Mouse (Mus musculus) embryonic facial prominence, embryonic 15.5 days (tissue): Measurements from ENCODE around the gene Bicral. TPM values are rescaled to one million over a fixed set of nuclear protein-coding genes. Genes with fewer than 3 reads are reported as not detected.
A peak's percentile ranks its signal among the peaks of the same experiment; 100 is the strongest.
"Not testable (repeated sequence)": the region's sequence is repeated elsewhere in the genome, so short reads cannot be mapped to it uniquely, and the experiment has no call there.

Experiments used
- ATAC-seq: fragments of 200-750 bp; cut with Nextera tagmentation; 2 replicates; pipeline ENCODE4 v1.8.0; 2017; ENCODE audit warnings: low read depth, moderate TSS enrichment; ENCODE audit not compliant: insufficient number of reproducible peaks, low FRiP score, low TSS enrichment
- H3K27ac ChIP-seq: fragments of 300-500 bp; sonication (generic); replicated peaks from 2 replicates; pipeline ENCODE4 v1.5.1; 2015; ENCODE audit warnings: mild to moderate bottlenecking, inconsistent platforms
- H3K27me3 ChIP-seq: fragments of 300-500 bp; sonication (generic); 2 replicates; pipeline ENCODE4 v1.6.1; 2015; ENCODE audit warnings: inconsistent platforms
- H3K36me3 ChIP-seq: fragments of 300-500 bp; sonication (generic); 2 replicates; pipeline ENCODE4 v1.6.1; 2015; ENCODE audit warnings: mild to moderate bottlenecking, inconsistent platforms
- H3K4me1 ChIP-seq: fragments of 300-500 bp; sonication (generic); 2 replicates; pipeline ENCODE4 v1.6.1; 2015; ENCODE audit warnings: inconsistent platforms
- H3K4me2 ChIP-seq: fragments of 300-500 bp; sonication (generic); replicated peaks from 2 replicates; pipeline ENCODE4 v1.6.1; 2015; ENCODE audit warnings: mild to moderate bottlenecking, inconsistent platforms
- H3K4me3 ChIP-seq: fragments of 300-500 bp; sonication (generic); replicated peaks from 2 replicates; pipeline ENCODE4 v1.5.1; 2015; ENCODE audit warnings: mild to moderate bottlenecking, inconsistent platforms
- H3K9ac ChIP-seq: fragments of 300-500 bp; sonication (generic); 2 replicates; pipeline ENCODE4 v1.6.1; 2015; ENCODE audit warnings: inconsistent platforms
- H3K9me3 ChIP-seq: fragments of 300-500 bp; sonication (generic); replicated peaks from 2 replicates; pipeline ENCODE4 v1.6.1; 2016; ENCODE audit warnings: inconsistent platforms
- WGBS: fragments of 180-500 bp; shearing (Covaris S2); methylation state at CpG from one replicate; pipeline ENCODE4 v1.1.7; 2015; 5-methylcytosine and 5-hydroxymethylcytosine counted together
- polyA plus RNA-seq: library from polyadenylated mRNA; unstranded; fragments of >200 nt; fragmentation: Nextera tagmentation; extraction: Ambion mirVana; gene quantifications from 2 replicates; pipeline ENCODE4 v1.2.1, GENCODE M21; 2015

The Bicral gene
- polyA plus RNA-seq, 1 experiment from 2014 or later: 4.5 TPM

GRCm38 (mm10) chr17:46787974-46788373 is 70.3 kb downstream of the Bicral start:
- not testable (repeated sequence) for ATAC-seq, H3K4me3 ChIP-seq, H3K4me2 ChIP-seq, H3K4me1 ChIP-seq, H3K27ac ChIP-seq, H3K9ac ChIP-seq, H3K9me3 ChIP-seq, H3K27me3 ChIP-seq, H3K36me3 ChIP-seq
- 63% methylated on average over 2 of the region's 2 CpGs for WGBS

GRCm38 (mm10) chr17:46786952-46787351 is 71.3 kb downstream of the Bicral start:
- no peaks in the 10 kb centered on the region for H3K9me3 ChIP-seq
- H3K9ac ChIP-seq: no peak overlapping the region
- no peak for ATAC-seq
- no peaks in the 10 kb centered on the region for H3K27me3 ChIP-seq
- H3K36me3 ChIP-seq: no peaks in the 10 kb centered on the region
- H3K4me2 ChIP-seq: no peak overlapping the region
- 91% methylated on average over 5 of the region's 5 CpGs for WGBS
- H3K4me1 ChIP-seq: no peaks in the 10 kb centered on the region
- H3K4me3 ChIP-seq: no peak overlapping the region
- no peak overlapping the region for H3K27ac ChIP-seq

GRCm38 (mm10) chr17:46783222-46783565 is 75.1 kb downstream of the Bicral start:
- 82% methylated on average over 2 of the region's 2 CpGs for WGBS
- Histone ChIP-seq H3K4me2 (peak overlapping the region; percentile 56; the same call in 1 of the 2 replicates), H3K27me3 (no peaks in the 10 kb centered on the region), H3K9me3 (no peaks in the 10 kb centered on the region), H3K27ac (peak overlapping the region; percentile 88), H3K4me1 (peaks cover 4% of the 10 kb centered on the region; the same call in 1 of the 2 replicates), H3K9ac (no peak overlapping the region), H3K36me3 (peaks cover 25% of the 10 kb centered on the region), H3K4me3 (peak overlapping the region; percentile 57)
- no peak for ATAC-seq

GRCm38 (mm10) chr17:46782341-46783221 is 75.7 kb downstream of the Bicral start, which contains the start of gene Rpl7l1:
TSS of gene Rpl7l1 (minus strand) at chr17:46782672.
- H3K27ac ChIP-seq: peak within 1 kb of the TSS; percentile 88
- peak within 1 kb of the TSS; percentile 57 for H3K9ac ChIP-seq
- H3K36me3 ChIP-seq: peaks cover 31% of the 10 kb centered on the region
- peaks cover 4% of the 10 kb centered on the region; the same call in 1 of the 2 replicates for H3K4me1 ChIP-seq
- H3K4me3 ChIP-seq: peak within 1 kb of the TSS; percentile 57
- H3K4me2 ChIP-seq: peak within 1 kb of the TSS; percentile 56
- no peaks in the 10 kb centered on the region for H3K27me3 ChIP-seq
- WGBS: under 1% methylated on average over 44 of the region's 44 CpGs
- H3K9me3 ChIP-seq: no peaks in the 10 kb centered on the region
- peak; percentile 94 for ATAC-seq

GRCm38 (mm10) chr17:46781876-46782275 is 76.4 kb downstream of the Bicral start:
- H3K4me1 ChIP-seq: peaks cover 4% of the 10 kb centered on the region; the same call in 1 of the 2 replicates
- no peak for ATAC-seq
- no peaks in the 10 kb centered on the region for H3K27me3 ChIP-seq
- 2% methylated on average over 11 of the region's 11 CpGs for WGBS
- H3K9me3 ChIP-seq: no peaks in the 10 kb centered on the region
- peak overlapping the region; percentile 57 for H3K9ac ChIP-seq
- peaks cover 38% of the 10 kb centered on the region for H3K36me3 ChIP-seq
- peak overlapping the region; percentile 57 for H3K4me3 ChIP-seq
- H3K4me2 ChIP-seq: peak overlapping the region; percentile 56
- H3K27ac ChIP-seq: peak overlapping the region; percentile 88

- Histone ChIP-seq H3K27me3 (no peaks in the 10 kb centered on the region), H3K4me3 (no peak overlapping the region), H3K9ac (no peak overlapping the region), H3K36me3 (peaks cover 66% of the 10 kb centered on the region), H3K9me3 (no peaks in the 10 kb centered on the region), H3K4me2 (no peak overlapping the region), H3K4me1 (peaks cover 13% of the 10 kb centered on the region), H3K27ac (no peak overlapping the region)
- no peak for ATAC-seq
- WGBS: 83% methylated on average over 3 of the region's 3 CpGs
Measured at GRCm38 (mm10) chr17:46776087-46776486, 82.2 kb downstream of the Bicral start.

- Histone ChIP-seq H3K27me3 (no peaks in the 10 kb centered on the region), H3K4me2 (no peak overlapping the region), H3K9ac (no peak overlapping the region), H3K4me1 (peaks cover 12% of the 10 kb centered on the region), H3K27ac (no peak overlapping the region), H3K4me3 (no peak overlapping the region), H3K9me3 (no peaks in the 10 kb centered on the region), H3K36me3 (peaks cover 59% of the 10 kb centered on the region)
- 87% methylated on average over 9 of the region's 9 CpGs for WGBS
- ATAC-seq: no peak
Measured at GRCm38 (mm10) chr17:46775070-46775469, 83.2 kb downstream of the Bicral start.

GRCm38 (mm10) chr17:46774131-46774472 is 84.2 kb downstream of the Bicral start:
- H3K4me2 ChIP-seq: peak overlapping the region; percentile 80
- H3K27ac ChIP-seq: peak overlapping the region; percentile 22; the same call in 1 of the 2 replicates
- no peak for ATAC-seq

GRCm38 (mm10) chr17:46773278-46774130 is 84.8 kb downstream of the Bicral start:
- peak; percentile 6; the same call in 1 of the 2 replicates for ATAC-seq
- 7% methylated on average over 20 of the region's 20 CpGs for WGBS

More at GRCm38 (mm10) chr17:46774131-46774472, 84.2 kb downstream of the Bicral start:
- Histone ChIP-seq H3K27me3 (no peaks in the 10 kb centered on the region), H3K4me3 (peak overlapping the region; percentile 98), H3K9ac (no peak overlapping the region), H3K9me3 (no peaks in the 10 kb centered on the region), H3K4me1 (peaks cover 12% of the 10 kb centered on the region), H3K36me3 (peaks cover 50% of the 10 kb centered on the region)
- WGBS: 40% methylated on average over 2 of the region's 2 CpGs

GRCm38 (mm10) chr17:46772404-46773277 is 85.6 kb downstream of the Bicral start, which contains the start of gene 2310039H08Rik:
TSS of gene 2310039H08Rik (plus strand) at chr17:46772635.
- under 1% methylated on average over 50 of the region's 50 CpGs for WGBS

More at GRCm38 (mm10) chr17:46773278-46774130, 84.8 kb downstream of the Bicral start:
- peak overlapping the region; percentile 91 for H3K27ac ChIP-seq
- peaks cover 12% of the 10 kb centered on the region for H3K4me1 ChIP-seq
- peak overlapping the region; percentile 98 for H3K4me3 ChIP-seq
- no peaks in the 10 kb centered on the region for H3K27me3 ChIP-seq
- H3K9me3 ChIP-seq: no peaks in the 10 kb centered on the region
- peak overlapping the region; percentile 80 for H3K4me2 ChIP-seq
- peak overlapping the region; percentile 93 for H3K9ac ChIP-seq
- H3K36me3 ChIP-seq: peaks cover 44% of the 10 kb centered on the region

More at GRCm38 (mm10) chr17:46772404-46773277, 85.6 kb downstream of the Bicral start, which contains the start of gene 2310039H08Rik:
- no peaks in the 10 kb centered on the region for H3K27me3 ChIP-seq
- peaks cover 12% of the 10 kb centered on the region for H3K4me1 ChIP-seq
- peak within 1 kb of the TSS; percentile 98 for H3K4me3 ChIP-seq
- peak within 1 kb of the TSS; percentile 91 for H3K27ac ChIP-seq
- no peaks in the 10 kb centered on the region for H3K9me3 ChIP-seq
- H3K4me2 ChIP-seq: peak within 1 kb of the TSS; percentile 80
- H3K36me3 ChIP-seq: peaks cover 35% of the 10 kb centered on the region
- ATAC-seq: peak; percentile 89
- peak within 1 kb of the TSS; percentile 93 for H3K9ac ChIP-seq
